Mouse (Mus musculus) erythroblast, embryonic 14.5 days (primary cell): Measurements from ENCODE around the gene Nkx2-2.

Experiments used
- GATA1 ChIP-seq: IDR thresholded peaks from 2 replicates; pipeline ENCODE4 v1.6.1; 2012; ENCODE audit warnings: low read length, inconsistent platforms, mixed read lengths
- TAL1 ChIP-seq: IDR thresholded peaks from 3 replicates; pipeline ENCODE4 v1.6.1; 2012; ENCODE audit warnings: low read length, inconsistent platforms, mixed read lengths

DNA sequence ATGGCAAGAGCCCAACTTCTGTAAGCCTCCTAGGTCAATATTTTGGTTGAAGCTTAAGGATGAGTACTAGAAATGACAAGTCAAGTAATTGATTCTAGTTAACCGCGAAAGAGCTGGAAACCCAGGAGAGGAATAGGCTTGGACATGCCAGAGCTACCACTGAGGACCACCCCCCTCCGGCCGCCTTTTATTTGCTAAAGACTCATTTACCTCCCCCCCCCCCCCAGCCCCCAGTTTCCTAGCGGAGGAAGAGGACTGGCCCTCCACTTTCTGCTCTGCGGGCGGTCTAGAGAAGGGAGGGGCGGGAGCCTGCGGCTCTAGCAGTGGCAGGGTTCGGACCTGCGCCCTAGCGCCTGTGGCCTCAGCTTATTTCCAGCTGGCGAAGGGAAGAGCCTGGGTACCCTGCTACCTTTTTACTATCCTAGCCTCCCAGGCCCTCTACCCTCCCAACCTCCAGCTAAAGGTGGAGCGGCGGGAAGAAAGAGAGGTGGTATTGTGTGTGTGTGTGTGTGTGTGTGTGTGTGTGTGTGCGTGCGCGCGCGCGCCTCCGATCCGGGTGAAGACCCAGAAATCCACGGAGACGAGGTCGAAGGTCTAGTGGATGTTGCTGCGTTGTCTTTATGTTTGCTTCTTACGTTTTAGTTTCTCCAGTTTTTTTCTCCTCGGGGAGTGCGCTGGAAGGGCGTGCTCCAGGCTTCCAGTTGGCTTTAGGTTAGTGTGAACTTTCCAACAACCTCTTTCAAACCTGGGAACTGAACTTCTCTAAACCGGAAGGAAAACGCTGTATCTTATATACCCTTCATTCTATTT lies 6.8 kb downstream of the Nkx2-2 start:
- TF ChIP-seq TAL1 (no peak), GATA1 (no peak)
